Mouse (Mus musculus) neural tube, embryonic 12.5 days (tissue): ENCODE measurements around the gene Ltbp1. TPM values are rescaled to one million over a fixed set of nuclear protein-coding genes. Genes with fewer than 3 reads are reported as not detected.

ENCODE experiments used
- ATAC-seq: fragments of 200-750 bp; cut with Nextera tagmentation; 2 replicates; pipeline ENCODE4 v1.8.0; 2017; ENCODE audit warnings: low read depth, mild to moderate bottlenecking, moderate TSS enrichment, moderate library complexity; ENCODE audit not compliant: low FRiP score
- H3K27ac ChIP-seq: fragments of 300-500 bp; sonication (generic); 2 replicates; pipeline ENCODE4 v1.5.1; 2016
- H3K27me3 ChIP-seq: fragments of 300-500 bp; sonication (generic); replicated peaks from 2 replicates; pipeline ENCODE4 v1.6.1; 2016; ENCODE audit warnings: mild to moderate bottlenecking
- H3K36me3 ChIP-seq: fragments of 300-500 bp; sonication (generic); 2 replicates; pipeline ENCODE4 v1.6.1; 2016; ENCODE audit warnings: mild to moderate bottlenecking
- H3K4me1 ChIP-seq: fragments of 300-500 bp; sonication (generic); 2 replicates; pipeline ENCODE4 v1.6.1; 2016
- H3K4me2 ChIP-seq: fragments of 300-500 bp; sonication (generic); replicated peaks from 2 replicates; pipeline ENCODE4 v1.6.1; 2016; ENCODE audit warnings: mild to moderate bottlenecking
- H3K4me3 ChIP-seq: fragments of 300-500 bp; sonication (generic); 2 replicates; pipeline ENCODE4 v1.5.1; 2016
- H3K9ac ChIP-seq: fragments of 300-500 bp; sonication (generic); 2 replicates; pipeline ENCODE4 v1.6.1; 2016; ENCODE audit warnings: mild to moderate bottlenecking
- H3K9me3 ChIP-seq: fragments of 300-500 bp; sonication (generic); 2 replicates; pipeline ENCODE4 v1.6.1; 2016; ENCODE audit warnings: mild to moderate bottlenecking
- WGBS: fragments of 180-500 bp; shearing (Covaris S2); methylation state at CpG from one replicate; pipeline ENCODE4 v1.1.7; 2016; 5-methylcytosine and 5-hydroxymethylcytosine counted together
- polyA plus RNA-seq: library from polyadenylated mRNA; unstranded; fragments of >200 nt; fragmentation: Nextera tagmentation; extraction: Ambion mirVana; gene quantifications from 2 replicates; pipeline ENCODE4 v1.2.1, GENCODE M21; 2016

The Ltbp1 gene
- polyA plus RNA-seq, 1 experiment from 2014 or later: 7.2 TPM

DNA sequence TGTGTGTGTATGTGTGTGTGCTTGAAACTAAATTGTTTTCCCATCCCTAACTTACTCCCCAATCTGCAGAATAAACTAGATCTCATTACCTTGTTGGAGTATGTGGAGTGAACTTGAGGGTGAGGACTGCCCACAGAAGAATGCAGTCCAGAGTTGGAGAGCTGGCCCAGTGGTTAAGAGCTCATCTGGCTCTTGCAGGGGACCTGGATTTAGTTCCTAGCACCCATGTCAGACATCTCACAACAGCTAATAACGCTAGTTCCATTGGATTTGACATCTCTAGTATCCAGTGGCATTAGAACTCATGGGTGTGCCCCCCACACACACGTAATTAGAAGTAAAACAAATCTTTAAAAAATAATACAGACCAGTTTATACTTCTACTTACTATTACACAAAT is 428.8 kb downstream of the Ltbp1 start:
- no peaks in the 10 kb centered on the region for H3K9me3 ChIP-seq
- H3K27ac ChIP-seq: no peak overlapping the region
- H3K36me3 ChIP-seq: no peaks in the 10 kb centered on the region
- no peaks in the 10 kb centered on the region for H3K27me3 ChIP-seq
- no peak for ATAC-seq
- no peaks in the 10 kb centered on the region for H3K4me1 ChIP-seq
- no peak overlapping the region for H3K9ac ChIP-seq
- no peak overlapping the region for H3K4me3 ChIP-seq
- WGBS: 88% methylated on average over 2 of the region's 2 CpGs
- no peak overlapping the region for H3K4me2 ChIP-seq

GRCm38 (mm10) chr17:75434871-75435270 is 429.5 kb downstream of the Ltbp1 start:
- H3K4me2 ChIP-seq: no peak overlapping the region

GRCm38 (mm10) chr17:75435599-75435998 is 430.2 kb downstream of the Ltbp1 start, which contains the start of gene Rasgrp3:
Rasgrp3 (plus strand) TSS chr17:75435896.
- H3K27ac ChIP-seq: no peak within 1 kb of the TSS
- 70% methylated on average over 6 of the region's 6 CpGs for WGBS

More at GRCm38 (mm10) chr17:75434871-75435270, 429.5 kb downstream of the Ltbp1 start:
- ATAC-seq: no peak
- Histone ChIP-seq H3K27me3 (no peaks in the 10 kb centered on the region), H3K27ac (no peak overlapping the region), H3K36me3 (no peaks in the 10 kb centered on the region), H3K4me1 (no peaks in the 10 kb centered on the region), H3K4me3 (no peak overlapping the region), H3K9me3 (no peaks in the 10 kb centered on the region), H3K9ac (no peak overlapping the region)
- 74% methylated on average over 3 of the region's 3 CpGs for WGBS

GRCm38 (mm10) chr17:75436095-75436494 is 430.7 kb downstream of the Ltbp1 start:
- ATAC-seq: no peak
- 82% methylated on average over 8 of the region's 8 CpGs for WGBS
- no peaks in the 10 kb centered on the region for H3K9me3 ChIP-seq
- no peaks in the 10 kb centered on the region for H3K4me1 ChIP-seq
- no peaks in the 10 kb centered on the region for H3K27me3 ChIP-seq
- H3K9ac ChIP-seq: no peak overlapping the region
- no peak overlapping the region for H3K4me2 ChIP-seq
- H3K27ac ChIP-seq: no peak overlapping the region
- H3K36me3 ChIP-seq: no peaks in the 10 kb centered on the region
- H3K4me3 ChIP-seq: no peak overlapping the region

More at GRCm38 (mm10) chr17:75435599-75435998, 430.2 kb downstream of the Ltbp1 start, which contains the start of gene Rasgrp3:
- Histone ChIP-seq H3K9me3 (no peaks in the 10 kb centered on the region), H3K4me1 (no peaks in the 10 kb centered on the region), H3K4me3 (no peak within 1 kb of the TSS), H3K4me2 (no peak within 1 kb of the TSS), H3K9ac (no peak within 1 kb of the TSS), H3K27me3 (no peaks in the 10 kb centered on the region), H3K36me3 (no peaks in the 10 kb centered on the region)
- ATAC-seq: no peak

- H3K9me3 ChIP-seq: no peaks in the 10 kb centered on the region
- no peak overlapping the region for H3K4me3 ChIP-seq
- H3K4me1 ChIP-seq: 0 out of 2 replicates have a peak, but pooled peaks cover under 1% of the 10 kb centered on the region
- H3K4me2 ChIP-seq: no peak overlapping the region
- no peaks in the 10 kb centered on the region for H3K27me3 ChIP-seq
- H3K27ac ChIP-seq: no peak overlapping the region
- whole genome bisulfite sequencing: 80% methylated on average over 6 of the region's 6 CpGs
- ATAC-seq: no peak
- no peak overlapping the region for H3K9ac ChIP-seq
- H3K36me3 ChIP-seq: no peaks in the 10 kb centered on the region
Measured at GRCm38 (mm10) chr17:75436819-75437218, 431.5 kb downstream of the Ltbp1 start.

- 0 out of 2 replicates have a peak, but pooled peaks cover 2% of the 10 kb centered on the region for H3K4me1 ChIP-seq
Measured at GRCm38 (mm10) chr17:75437239-75437750, 431.9 kb downstream of the Ltbp1 start.

DNA sequence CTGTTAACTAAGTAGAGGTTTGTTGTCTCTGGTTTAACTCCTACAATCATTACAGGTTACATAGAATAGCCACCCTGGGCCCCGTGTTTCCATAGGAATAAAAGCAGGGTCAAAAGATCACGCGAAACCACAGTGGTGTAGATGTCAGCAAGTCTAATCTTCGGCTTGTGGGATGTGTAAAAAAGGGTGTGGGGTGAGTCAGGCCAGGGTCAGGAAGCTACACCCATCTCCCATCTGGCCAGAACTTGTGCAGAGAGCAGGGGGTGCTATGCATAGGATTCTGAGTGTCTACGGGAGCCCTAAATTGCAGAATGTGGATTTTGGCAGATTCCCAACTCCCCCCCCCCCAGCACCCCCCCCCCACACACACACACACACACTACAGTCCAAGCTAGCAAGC is 432.8 kb downstream of the Ltbp1 start:
- no peak overlapping the region for H3K27ac ChIP-seq
- no peak for ATAC-seq

More at GRCm38 (mm10) chr17:75437239-75437750, 431.9 kb downstream of the Ltbp1 start:
- WGBS: 74% methylated on average over 11 of the region's 11 CpGs
- no peak overlapping the region for H3K9ac ChIP-seq
- no peaks in the 10 kb centered on the region for H3K36me3 ChIP-seq
- no peak overlapping the region for H3K27ac ChIP-seq
- H3K4me3 ChIP-seq: no peak overlapping the region
- H3K4me2 ChIP-seq: no peak overlapping the region
- H3K27me3 ChIP-seq: no peaks in the 10 kb centered on the region
- ATAC-seq: no peak
- no peaks in the 10 kb centered on the region for H3K9me3 ChIP-seq

DNA sequence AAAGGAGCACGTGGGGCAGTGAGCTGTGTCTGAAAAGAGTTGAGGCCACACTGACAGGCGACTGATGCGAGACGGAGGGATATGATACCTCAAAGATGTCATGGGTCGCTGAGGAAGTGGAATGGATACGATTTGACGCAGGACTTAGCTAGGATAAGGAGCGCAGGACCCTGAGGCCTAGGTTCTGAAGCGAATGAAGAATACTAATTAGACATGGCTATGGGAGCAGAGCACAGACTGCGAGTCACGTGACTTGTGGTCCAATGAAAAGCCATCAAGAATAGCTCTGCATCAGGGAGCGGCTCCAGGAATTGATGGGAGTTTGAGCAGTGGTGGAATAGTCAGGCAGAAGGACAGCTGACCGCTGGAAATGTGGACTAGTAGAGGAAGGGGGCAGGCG is 433.7 kb downstream of the Ltbp1 start:
- H3K4me2 ChIP-seq: no peak overlapping the region
- ATAC-seq: no peak
- WGBS: 84% methylated on average over 14 of the region's 14 CpGs
- no peak overlapping the region for H3K4me3 ChIP-seq
- no peaks in the 10 kb centered on the region for H3K36me3 ChIP-seq
- H3K4me1 ChIP-seq: 0 out of 2 replicates have a peak, but pooled peaks cover 2% of the 10 kb centered on the region
- no peak overlapping the region for H3K27ac ChIP-seq
- no peaks in the 10 kb centered on the region for H3K9me3 ChIP-seq
- H3K27me3 ChIP-seq: no peaks in the 10 kb centered on the region
- H3K9ac ChIP-seq: no peak overlapping the region

More for the DNA sequence above, 432.8 kb downstream of the Ltbp1 start:
- 0 out of 2 replicates have a peak, but pooled peaks cover 2% of the 10 kb centered on the region for H3K4me1 ChIP-seq
- no peak overlapping the region for H3K4me2 ChIP-seq
- H3K9ac ChIP-seq: no peak overlapping the region
- H3K9me3 ChIP-seq: no peaks in the 10 kb centered on the region
- no peaks in the 10 kb centered on the region for H3K36me3 ChIP-seq
- no peak overlapping the region for H3K4me3 ChIP-seq
- 73% methylated on average over 5 of the region's 5 CpGs for WGBS
- no peaks in the 10 kb centered on the region for H3K27me3 ChIP-seq

- 45% methylated on average over 7 of the region's 7 CpGs for WGBS
- no peak overlapping the region for H3K27ac ChIP-seq
Measured at GRCm38 (mm10) chr17:75440619-75441018, 435.3 kb downstream of the Ltbp1 start.

DNA sequence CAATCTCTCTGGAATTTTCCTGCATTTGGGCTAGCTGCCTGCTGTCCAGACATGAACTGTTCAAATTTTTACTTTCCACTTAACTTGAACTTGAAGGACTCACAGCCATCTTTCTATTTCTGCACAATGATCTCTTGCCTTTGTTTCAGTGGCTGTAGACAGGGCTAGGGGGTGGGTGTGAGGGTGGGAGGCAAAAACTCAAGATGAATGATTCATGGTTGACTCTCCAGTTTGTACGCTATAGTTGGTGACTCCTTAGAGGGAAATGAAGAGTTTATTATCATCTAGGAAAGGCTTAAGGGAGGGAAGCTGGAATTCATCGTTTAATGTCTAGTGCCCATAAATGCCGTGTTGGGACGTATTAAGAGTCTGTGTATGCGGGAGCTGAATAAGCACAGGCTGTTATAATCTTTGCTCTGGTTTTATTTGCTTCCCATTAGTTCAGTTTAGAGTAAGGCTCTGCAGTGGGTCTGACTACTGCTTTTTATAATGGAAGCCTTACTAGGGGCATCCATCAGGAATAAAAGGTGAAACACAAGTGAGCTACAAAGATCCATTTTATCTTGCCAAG is 436.0 kb downstream of the Ltbp1 start:
- H3K4me1 ChIP-seq: 0 out of 2 replicates have a peak, but pooled peaks cover 2% of the 10 kb centered on the region
- no peaks in the 10 kb centered on the region for H3K36me3 ChIP-seq
- 65% methylated on average over 5 of the region's 5 CpGs for WGBS
- ATAC-seq: no peak
- no peak overlapping the region for H3K9ac ChIP-seq
- H3K27ac ChIP-seq: no peak overlapping the region
- H3K9me3 ChIP-seq: no peaks in the 10 kb centered on the region
- H3K27me3 ChIP-seq: no peaks in the 10 kb centered on the region
- no peak overlapping the region for H3K4me3 ChIP-seq
- no peak overlapping the region for H3K4me2 ChIP-seq

More at GRCm38 (mm10) chr17:75440619-75441018, 435.3 kb downstream of the Ltbp1 start:
- Histone ChIP-seq H3K4me1 (0 out of 2 replicates have a peak, but pooled peaks cover 2% of the 10 kb centered on the region), H3K9me3 (no peaks in the 10 kb centered on the region), H3K4me3 (no peak overlapping the region), H3K4me2 (no peak overlapping the region), H3K36me3 (no peaks in the 10 kb centered on the region), H3K9ac (no peak overlapping the region), H3K27me3 (no peaks in the 10 kb centered on the region)
- peak; percentile 26; the same call in 1 of the 2 replicates for ATAC-seq
